Mouse (Mus musculus): ENCODE results near the gene Vapb.

DNA sequence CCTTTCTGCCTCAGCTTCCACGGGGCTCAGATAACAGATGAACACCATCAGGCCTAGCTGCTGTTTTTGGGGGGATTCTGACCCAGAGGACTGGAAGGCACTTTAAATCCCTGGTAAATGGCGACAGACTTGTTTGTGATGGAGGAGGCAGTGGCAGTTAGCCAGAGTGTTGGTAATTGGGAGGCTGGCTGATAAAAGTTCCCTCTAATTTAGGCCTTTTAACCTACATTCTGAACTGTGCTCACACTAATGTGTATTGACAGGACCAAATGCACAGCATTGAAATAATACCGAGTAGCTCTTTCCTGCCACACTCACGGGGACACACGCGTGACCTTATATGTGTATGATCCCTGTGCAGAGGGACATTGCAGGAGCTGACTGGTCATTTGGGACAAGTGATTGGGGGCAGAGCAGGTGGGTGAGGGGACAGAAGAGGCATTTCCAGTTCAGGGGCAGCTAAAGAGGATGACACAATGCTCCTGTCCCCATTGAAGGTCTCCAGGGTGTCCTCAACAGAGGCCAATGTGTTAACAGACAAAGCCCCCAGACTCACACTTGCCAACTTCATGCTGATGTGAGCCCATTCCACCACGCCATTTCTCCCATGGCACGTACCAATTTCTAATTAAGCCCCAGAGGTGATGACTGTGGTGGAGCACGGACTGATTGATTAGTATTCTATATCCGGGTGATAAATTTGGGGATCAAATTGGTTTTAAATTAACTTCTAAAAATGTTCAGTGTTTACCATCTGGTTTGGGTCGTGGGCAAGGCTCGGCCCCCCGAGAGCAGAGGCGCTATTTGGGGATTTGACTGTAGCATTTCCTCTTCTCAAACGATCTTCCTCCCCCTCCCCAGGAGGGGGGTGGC, 58.7 kb downstream of the Vapb start:
- TF ChIP-seq POLR2A (IDR thresholded peaks at IDR 0.05; ENCODE audit: control insufficient read depth, low read depth, low read length) (no peak), CTCF (IDR thresholded peaks at IDR 0.05; ENCODE audit: control insufficient read depth, insufficient read depth, insufficient replicate concordance, low read depth, low read length) (no peak)

All from testis, adult 2 months (tissue).